Mouse (Mus musculus) gastrocnemius, postnatal 10 days (tissue): Measurements from ENCODE around the gene Taok1. TPM values are rescaled to one million over a fixed set of nuclear protein-coding genes. Genes with fewer than 3 reads are reported as not detected.
A peak's percentile ranks its signal among the peaks of the same experiment; 100 is the strongest.
"Not testable (repeated sequence)": the region's sequence is repeated elsewhere in the genome, so short reads cannot be mapped to it uniquely, and the experiment has no call there.

Source experiments
- DNase-seq: peaks from one replicate; pipeline ENCODE4 v3.0.0; 2021; ENCODE audit warnings: mixed read lengths
- long read RNA-seq, 2 experiments: library from polyadenylated mRNA; stranded (forward); transcript quantifications; one replicate each; pipeline ENCODE4 v2.0.0; 2021
- total RNA-seq, 2 experiments: library from RNA; stranded (reverse); gene quantifications; 2 replicates each; pipeline ENCODE4 v1.2.3; 2021

Gene Taok1
- 10 to 100 TPM; 39.7 to 43.7 TPM for total RNA-seq
- long read RNA-seq, experiment 1, full-length matches to known transcripts: 2 of 21 reads
- long read RNA-seq, experiment 1, partial matches to known transcripts: 5 of 21 reads
- long read RNA-seq, experiment 1, other reads (novel, unspliced or antisense): 14 of 21 reads
- long read RNA-seq, experiment 2, full-length matches to known transcripts: 1 of 19 reads
- long read RNA-seq, experiment 2, partial matches to known transcripts: 3 of 19 reads
- long read RNA-seq, experiment 2, other reads (novel, unspliced or antisense): 15 of 19 reads

DNA sequence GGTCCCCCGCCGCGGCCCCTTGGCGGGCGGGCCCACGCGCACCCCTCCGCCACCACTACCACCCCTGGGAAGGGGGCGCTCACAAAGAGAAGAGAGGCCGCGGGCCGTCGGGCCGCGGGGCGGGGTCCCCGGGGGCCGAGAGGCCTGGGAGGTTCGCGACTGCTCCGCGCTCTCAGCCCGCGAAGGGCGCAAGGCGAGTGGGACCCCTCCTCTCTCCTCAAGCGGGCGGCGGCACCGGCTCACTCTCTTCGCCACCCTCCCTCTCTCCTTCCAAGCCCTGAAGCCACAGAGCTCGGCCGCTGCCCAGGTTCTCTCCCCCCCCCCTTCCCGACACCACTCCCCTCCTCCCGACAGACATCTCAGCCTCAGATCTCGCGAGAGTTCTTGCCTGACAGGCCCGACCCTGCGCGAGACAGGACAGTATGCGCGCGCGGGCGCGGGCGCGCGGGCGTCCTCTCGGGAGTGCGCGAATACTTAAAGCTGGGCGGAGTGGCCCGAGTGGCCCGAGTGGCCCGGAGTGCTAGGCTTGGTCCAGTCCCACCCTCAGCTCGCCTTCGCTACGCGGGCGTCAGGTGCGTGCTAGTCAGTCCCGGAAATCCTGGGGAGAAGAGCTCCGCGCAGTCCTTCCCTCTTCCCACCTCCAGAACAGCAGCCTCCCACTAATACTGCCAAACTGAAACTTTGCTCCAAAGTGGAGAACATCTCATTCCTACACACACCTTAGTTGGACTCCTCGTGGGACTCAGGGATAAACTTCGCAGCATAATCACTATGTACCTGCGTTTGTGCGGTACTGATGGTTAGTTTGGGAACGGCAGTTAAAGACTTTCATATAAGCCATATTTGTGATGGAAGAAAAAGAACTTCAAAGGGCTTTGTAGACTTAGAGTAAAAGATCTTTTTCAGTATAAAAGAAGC is at the start of gene Taok1:
Gene Taok1, minus strand, starts transcription at position 278 of the 918 bp plus-strand sequence.
- peak; percentile 95 for DNase-seq

GRCm38 (mm10) chr11:77653406-77654190 is 46.0 kb upstream of the Taok1 start:
- DNase-seq: not testable (repeated sequence)

GRCm38 (mm10) chr11:77652484-77652883 is 44.9 kb upstream of the Taok1 start:
- DNase-seq: no peak

DNA sequence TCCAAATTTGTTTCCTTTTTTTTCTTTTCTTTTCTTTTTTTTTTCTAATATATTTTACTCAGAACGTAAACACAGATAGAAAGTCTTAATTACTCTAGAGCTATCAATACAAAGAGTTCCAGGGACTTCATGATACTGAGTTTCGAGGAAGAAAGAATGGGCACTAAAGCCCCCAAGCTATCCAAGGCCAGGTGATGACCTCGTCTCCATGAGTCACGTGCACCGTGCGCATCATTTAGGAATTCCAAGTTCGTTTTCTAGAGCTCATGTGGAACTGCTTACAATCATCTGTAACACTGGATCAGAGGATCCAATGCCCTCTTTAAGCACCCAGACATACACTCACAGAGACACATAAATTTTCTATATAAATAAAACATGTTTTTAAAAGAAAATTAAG is 41.3 kb upstream of the Taok1 start:
- no peak for DNase-seq

DNA sequence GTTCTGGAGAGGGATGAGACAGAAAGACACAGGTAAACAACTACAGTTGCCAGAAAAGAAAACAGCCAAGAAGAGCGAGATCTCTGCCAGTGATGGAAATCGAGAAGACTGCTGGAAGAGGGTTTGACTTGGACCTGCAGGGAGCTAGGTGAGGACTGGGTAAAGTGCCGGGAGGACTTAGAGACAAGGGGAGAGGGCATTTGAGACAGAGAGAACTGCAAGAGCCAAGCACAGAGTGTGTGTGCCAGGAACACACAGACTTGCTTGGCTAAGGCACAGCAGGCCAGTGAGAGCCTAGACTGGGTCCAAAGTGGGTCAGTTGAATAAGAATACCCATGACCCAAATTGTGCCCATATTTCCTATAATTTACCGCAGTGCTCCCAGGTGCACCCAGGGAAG is 37.9 kb upstream of the Taok1 start:
- DNase-seq: no peak

DNA sequence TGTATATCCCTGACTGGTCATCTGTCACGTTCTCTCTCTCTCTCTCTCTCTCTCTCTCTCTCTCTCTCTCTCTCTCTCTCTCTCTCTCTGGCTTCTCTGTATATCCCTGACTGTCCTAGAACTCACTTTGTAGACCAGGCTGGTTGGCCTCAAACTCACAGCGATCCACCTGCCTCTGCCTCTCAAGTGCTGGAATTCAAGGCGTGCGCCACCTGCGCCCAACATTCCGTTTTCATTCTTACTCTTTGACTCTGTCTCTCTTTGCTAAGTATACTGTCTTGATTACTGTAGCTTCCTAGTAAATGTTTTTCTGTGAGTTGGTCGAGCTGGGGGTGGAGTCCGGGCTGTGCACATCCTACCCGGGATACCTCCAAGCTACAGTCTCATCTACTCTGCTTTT is 33.8 kb upstream of the Taok1 start:
- no peak for DNase-seq

- peak; percentile 73 for DNase-seq
These were observed 22.6 kb upstream of the Taok1 start for GRCm38 (mm10) chr11:77630257-77630670.

- no peak for DNase-seq
These were observed 21.9 kb upstream of the Taok1 start for GRCm38 (mm10) chr11:77629476-77629875.

- DNase-seq: no peak
These were observed 19.3 kb upstream of the Taok1 start for GRCm38 (mm10) chr11:77626596-77627535.

DNA sequence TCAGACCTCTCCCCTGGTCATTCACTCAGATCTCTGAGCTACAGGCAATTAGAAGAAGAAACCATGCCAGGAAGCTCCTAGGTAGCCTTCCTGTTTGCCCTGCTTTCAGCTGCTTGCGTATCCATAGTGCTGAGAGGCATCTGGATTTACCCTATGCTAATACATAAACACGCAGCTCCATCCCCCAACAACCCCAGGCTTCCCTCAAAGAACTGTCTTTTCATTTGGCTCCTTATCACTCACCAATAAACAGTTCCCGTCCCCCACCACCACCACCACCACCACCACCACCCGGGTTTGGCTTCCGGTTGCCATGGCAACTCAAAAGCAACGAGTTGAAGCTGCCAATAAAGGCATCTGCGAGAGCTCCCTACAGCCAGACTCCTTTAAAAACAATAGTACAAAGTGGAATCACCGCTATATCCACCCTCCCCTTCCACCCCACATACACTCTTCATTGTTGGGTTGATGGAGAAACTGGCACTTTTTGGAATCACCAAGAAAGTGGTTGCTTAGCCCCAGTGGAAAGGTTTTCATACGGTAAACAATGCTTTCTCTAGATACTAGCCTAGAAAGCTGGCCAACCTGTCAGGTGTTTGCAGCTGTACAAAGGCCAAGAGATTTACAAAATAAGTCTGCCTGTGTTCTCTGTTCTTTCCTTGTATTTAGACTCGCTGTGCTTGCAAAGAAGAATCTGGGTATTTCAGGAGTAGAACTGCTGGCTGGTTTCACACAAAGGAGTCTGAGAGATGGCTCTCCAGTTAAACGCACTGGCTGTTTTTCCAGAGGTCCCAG is 17.6 kb upstream of the Taok1 start:
- no peak for DNase-seq

GRCm38 (mm10) chr11:77624441-77625060 is 16.9 kb upstream of the Taok1 start:
- DNase-seq: peak; percentile 28

- no peak for DNase-seq
These were observed 16.4 kb upstream of the Taok1 start for GRCm38 (mm10) chr11:77624002-77624401.

GRCm38 (mm10) chr11:77621902-77622535 is 14.4 kb upstream of the Taok1 start:
- no peak for DNase-seq

- DNase-seq: no peak
These were observed 7.5 kb upstream of the Taok1 start for GRCm38 (mm10) chr11:77615084-77615624.

DNA sequence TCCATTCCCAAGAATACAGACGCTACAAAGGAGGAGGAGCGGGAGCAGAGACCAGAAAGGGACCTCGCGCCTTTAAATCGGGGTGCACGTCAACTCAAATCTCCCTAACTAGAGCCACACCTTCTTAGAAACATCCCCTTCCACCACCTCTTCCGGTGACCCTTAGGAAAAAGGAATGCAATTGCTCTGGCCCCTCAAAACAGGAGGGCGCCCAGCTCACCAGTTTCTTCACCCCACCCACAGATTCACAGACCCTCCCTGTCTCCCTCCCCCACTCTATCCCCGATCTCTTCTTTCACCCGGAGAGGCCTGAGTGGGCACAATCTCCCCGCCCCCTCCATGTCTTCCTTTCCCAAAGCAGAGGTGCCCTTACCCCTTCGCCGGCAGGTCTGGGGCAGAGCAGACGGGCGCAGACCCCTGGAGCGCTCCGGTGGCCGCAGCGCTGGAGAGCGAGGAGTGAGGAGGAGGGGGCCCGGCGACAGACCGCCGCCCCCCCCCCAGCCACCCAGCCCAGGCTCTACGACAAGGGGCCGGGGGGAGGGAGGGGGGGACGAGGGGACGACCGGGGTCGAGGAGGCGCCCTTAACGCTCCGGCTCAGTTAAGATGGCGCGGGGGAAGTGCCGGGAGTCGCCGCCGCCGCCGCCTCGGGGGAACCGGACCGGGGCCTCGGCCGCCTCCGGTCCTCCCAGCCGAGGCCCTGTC is 629 bp downstream of the Taok1 start:
- DNase-seq: peak; percentile 30

DNA sequence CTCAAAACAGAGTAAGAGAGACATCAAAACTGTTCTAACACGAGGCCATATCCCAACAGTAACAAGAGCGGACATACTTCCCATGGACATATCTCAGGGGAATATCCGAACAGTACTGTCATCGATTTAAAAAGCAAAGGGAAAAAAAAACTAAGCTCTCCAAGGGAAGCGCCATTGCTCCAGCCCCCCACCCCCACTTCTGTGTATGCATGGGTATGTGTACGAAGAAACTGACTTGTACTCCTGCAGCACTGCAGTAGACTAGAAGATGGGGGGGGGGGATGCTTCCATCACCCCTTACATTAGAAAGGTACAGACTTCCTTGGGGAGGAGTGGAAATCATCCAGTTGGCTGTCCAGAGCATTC is 1.2 kb downstream of the Taok1 start:
- no peak for DNase-seq

DNA sequence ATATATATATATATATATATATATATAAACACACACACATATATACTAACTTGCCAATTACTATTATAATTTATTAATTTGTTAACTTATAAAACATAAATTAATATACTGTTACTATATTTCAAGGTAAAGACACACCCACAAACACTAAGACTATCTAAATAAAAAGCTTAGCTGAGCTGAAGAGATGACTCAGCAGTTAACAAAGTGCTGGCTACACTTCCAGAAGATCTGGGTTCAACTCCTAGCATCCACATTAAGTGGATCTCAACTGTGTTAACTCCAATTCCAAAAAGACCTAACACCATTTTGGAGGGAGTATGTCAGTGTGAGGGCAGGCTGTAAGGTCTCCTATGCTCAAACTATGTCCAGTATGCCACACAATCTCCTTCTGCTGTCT is 10.3 kb downstream of the Taok1 start:
- no peak for DNase-seq

DNA sequence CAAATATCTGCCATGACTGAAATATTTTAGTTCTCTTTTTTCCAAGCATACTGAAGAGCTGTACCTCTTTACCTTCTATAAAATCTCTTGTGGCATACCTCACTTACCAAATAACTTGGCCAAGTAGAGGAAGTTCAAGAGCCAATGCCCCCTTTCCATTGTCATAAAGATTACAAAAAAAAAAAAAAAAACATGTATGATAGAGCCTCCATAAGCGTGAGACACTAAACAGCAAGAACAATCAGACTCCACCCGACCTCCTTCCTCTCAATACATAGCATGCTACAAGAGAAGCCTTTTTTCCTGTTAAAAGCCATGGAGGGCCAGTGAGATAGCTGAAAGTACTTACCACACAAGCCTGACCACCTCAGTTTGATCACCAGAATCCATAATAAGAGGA is 16.2 kb downstream of the Taok1 start:
- DNase-seq: no peak

DNA sequence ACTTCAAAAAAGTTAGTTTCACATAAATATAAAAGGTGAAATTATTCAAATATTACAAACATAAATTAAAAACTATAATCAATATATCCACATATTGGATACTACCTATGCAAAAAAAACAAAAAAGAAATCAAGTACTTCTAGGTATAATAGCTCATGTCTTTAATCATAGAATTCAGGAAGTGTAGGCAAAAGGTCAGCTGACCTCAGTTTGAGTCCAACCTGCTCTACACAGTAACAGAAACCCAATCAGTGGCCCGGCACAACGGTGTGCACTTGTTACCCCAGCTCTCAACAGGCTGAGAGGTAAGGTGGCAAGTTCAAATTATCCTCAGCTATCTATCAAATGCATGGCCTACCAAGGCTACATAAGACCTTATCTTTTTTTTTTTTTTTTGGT is 16.8 kb downstream of the Taok1 start:
- DNase-seq: no peak
